Mouse (Mus musculus) cerebellum, adult 18-20 months (tissue): ENCODE measurements at regions not wholly inside any gene's neighbourhood (a gene's known extent, or its start where the extent isn't known, plus 50 kb on each side); places are given as distances from the start of the nearest gene placed in this dataset.

Experiments
- DNase-seq, 2 experiments: peaks; one replicate each; pipeline ENCODE4 v3.0.0; 2021

DNA sequence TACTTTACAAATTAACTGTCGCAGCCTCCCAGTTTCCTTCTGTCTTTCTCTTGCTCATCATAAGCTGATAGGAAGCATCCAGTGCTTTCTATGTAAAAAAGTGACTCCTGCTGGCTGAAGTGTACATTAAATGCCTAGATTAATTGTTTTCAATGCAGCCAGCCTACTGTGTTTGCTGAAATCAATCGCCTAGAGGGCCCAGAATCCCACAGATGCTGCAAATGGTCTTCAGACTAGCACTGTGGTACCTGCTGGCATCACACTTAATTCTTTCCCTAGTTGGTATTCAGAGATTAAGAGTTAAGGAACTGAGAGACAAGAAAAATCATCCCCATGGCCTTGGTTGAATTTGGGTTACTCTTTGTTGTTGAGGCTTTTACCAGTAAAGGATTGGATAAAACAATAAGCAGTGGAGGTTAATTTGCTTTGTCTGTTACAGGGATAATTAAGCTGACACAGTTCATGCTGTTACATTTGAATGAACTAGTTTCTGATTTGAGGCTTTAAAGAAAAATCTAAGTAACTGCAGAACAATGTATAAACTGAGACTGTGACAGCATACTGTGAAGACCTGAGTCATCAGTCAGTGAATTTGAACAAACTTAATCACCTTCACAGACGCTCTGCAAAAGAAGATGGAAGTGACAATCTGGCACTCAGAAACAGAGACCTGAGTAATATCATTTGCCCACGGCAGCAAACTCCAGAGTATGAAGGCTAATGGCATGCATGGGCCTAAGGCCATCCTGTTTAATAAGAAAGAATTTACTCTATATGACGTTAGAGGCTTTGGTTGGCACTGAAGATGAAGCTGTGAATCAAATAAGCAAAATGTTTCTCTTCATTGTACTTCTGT, 339.0 kb upstream of the Ddi1 start:
- no peak for DNase-seq
